Mouse (Mus musculus) heart, embryonic 14.5 days (tissue): Measurements from ENCODE around the gene Slamf6. TPM values are rescaled to one million over a fixed set of nuclear protein-coding genes. Genes with fewer than 3 reads are reported as not detected.

ENCODE experiments used
- ATAC-seq: fragments of 200-750 bp; cut with Nextera tagmentation; 2 replicates; pipeline ENCODE4 v1.8.0; 2017; ENCODE audit warnings: low read depth, moderate TSS enrichment; ENCODE audit not compliant: insufficient number of reproducible peaks, insufficient read depth, low FRiP score
- H3K27ac ChIP-seq, 2 experiments: fragments of 200-500 bp in 1 of 2; fragments of 300-500 bp in 1 of 2; sonication (generic) in 1 of 2; replicated peaks in 1 of 2; 2 replicates each; pipeline ENCODE4 v1.5.1; 2012 to 2014; ENCODE audit warnings: low read depth in 2 of 2, low read length in 2 of 2, control low read depth in 1 of 2, mild to moderate bottlenecking in 1 of 2, mixed read lengths in 1 of 2; ENCODE audit not compliant: control insufficient read depth in 1 of 2, insufficient read depth in 1 of 2
- H3K27me3 ChIP-seq: fragments of 300-500 bp; sonication (generic); 2 replicates; pipeline ENCODE4 v1.6.1; 2014; ENCODE audit warnings: mild to moderate bottlenecking, low read length, control low read depth; ENCODE audit not compliant: control insufficient read depth, insufficient read depth
- H3K36me3 ChIP-seq: fragments of 300-500 bp; sonication (generic); 2 replicates; pipeline ENCODE4 v1.6.1; 2014; ENCODE audit warnings: mild to moderate bottlenecking, control low read depth, low read length, mixed read lengths; ENCODE audit not compliant: control insufficient read depth, insufficient read depth
- H3K4me1 ChIP-seq, 2 experiments: fragments of 200-500 bp in 1 of 2; fragments of 300-500 bp in 1 of 2; sonication (generic) in 1 of 2; 2 replicates each; pipeline ENCODE4 v1.6.1; 2012 to 2014; ENCODE audit warnings: low read length in 2 of 2, control low read depth in 1 of 2, mixed read lengths in 1 of 2; ENCODE audit not compliant: control insufficient read depth in 2 of 2, insufficient read depth in 2 of 2
- H3K4me2 ChIP-seq: fragments of 300-500 bp; sonication (generic); 2 replicates; pipeline ENCODE4 v1.6.1; 2014; ENCODE audit warnings: mild to moderate bottlenecking, low read length
- H3K4me3 ChIP-seq, 2 experiments: fragments of 200-500 bp in 1 of 2; fragments of 300-500 bp in 1 of 2; sonication (generic) in 1 of 2; 2 replicates each; pipeline ENCODE4 v1.5.1; 2012 to 2014; ENCODE audit warnings: low read length in 2 of 2, mild to moderate bottlenecking in 2 of 2, control low read depth in 1 of 2, low read depth in 1 of 2, moderate library complexity in 1 of 2; ENCODE audit not compliant: control insufficient read depth in 1 of 2, insufficient read depth in 1 of 2
- H3K9ac ChIP-seq: fragments of 300-500 bp; sonication (generic); 2 replicates; pipeline ENCODE4 v1.6.1; 2014; ENCODE audit warnings: mild to moderate bottlenecking, low read length
- H3K9me3 ChIP-seq: fragments of 300-500 bp; sonication (generic); 2 replicates; pipeline ENCODE4 v1.6.1; 2016; ENCODE audit warnings: low read length, control low read depth; ENCODE audit not compliant: control insufficient read depth
- WGBS: fragments of 180-500 bp; shearing (Covaris S2); extraction: QIAGEN DNeasy Blood & Tissue Kit; methylation state at CpG from one replicate; pipeline ENCODE4 v1.1.7; 2014; 5-methylcytosine and 5-hydroxymethylcytosine counted together
- polyA plus RNA-seq: library from polyadenylated mRNA; unstranded; fragments of >200 nt; fragmentation: Nextera tagmentation; extraction: Ambion mirVana; gene quantifications from 2 replicates; pipeline ENCODE4 v1.2.1, GENCODE M21; 2014

The Slamf6 gene
- polyA plus RNA-seq, 1 experiment from 2014 or later, result 0.14 TPM

DNA sequence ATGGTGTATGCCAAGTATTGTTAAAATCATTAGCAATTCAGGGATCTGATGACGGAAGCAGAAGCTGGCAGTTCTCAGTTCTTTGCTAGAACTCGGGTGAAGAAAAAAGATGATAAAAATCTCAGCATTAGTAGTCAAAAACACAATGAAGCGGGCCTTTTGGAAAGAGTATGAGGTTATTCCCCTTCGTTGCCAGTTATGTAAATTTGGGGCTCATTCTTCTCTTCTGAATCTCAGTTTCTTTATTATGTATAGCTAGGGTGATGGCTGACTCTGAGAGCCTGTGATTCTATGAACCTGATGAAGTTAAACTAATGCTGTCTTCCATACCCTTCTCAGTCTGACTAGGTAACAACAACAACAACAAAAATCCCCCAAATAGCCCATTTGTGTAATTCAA is 58.5 kb downstream of the Slamf6 start:
- Histone ChIP-seq H3K4me3 (no peak overlapping the region), H3K36me3 (no peaks in the 10 kb centered on the region), H3K4me1 (no peaks in the 10 kb centered on the region), H3K27ac (no peak overlapping the region), H3K9ac (no peak overlapping the region), H3K9me3 (peaks cover 4% of the 10 kb centered on the region; the same call in 1 of the 2 replicates), H3K4me2 (no peak overlapping the region), H3K27me3 (no peaks in the 10 kb centered on the region)
- no peak for ATAC-seq
- WGBS, result 84% methylated on average over 4 of the region's 4 CpGs

DNA sequence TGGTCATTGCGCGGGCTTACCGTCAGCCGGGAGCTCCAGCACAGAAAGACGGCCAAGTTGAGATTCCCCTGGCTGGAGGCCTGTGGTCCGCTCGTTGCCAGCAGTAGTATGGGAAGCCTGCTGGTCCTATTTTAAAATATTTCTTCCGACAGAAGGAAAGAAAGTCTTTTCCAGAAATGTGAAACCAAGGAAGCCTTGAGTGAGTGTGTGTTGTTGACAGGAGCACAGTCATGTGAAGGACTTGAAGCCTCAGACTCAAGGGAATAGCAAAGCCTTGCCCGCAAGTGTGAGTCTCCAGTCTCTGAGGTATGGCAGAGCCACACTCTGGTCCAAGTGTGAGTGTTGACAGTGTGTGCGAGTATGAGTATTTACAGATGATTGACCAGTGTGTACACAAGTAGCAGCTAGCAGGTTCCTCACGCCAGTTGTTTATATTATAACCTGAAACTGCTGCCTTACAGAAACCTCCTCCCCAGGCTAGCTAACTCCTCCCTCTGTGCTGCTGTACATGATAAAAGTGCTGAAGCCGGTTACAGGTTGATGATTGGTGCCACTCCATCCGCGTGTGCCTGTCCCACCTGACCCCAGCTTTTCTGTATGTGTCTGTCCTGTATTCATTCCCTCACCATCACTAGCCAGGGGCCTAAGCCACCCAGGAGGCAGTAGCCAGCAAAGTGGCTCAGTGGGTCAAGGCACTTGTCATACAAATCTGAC is 59.7 kb downstream of the Slamf6 start:
- Histone ChIP-seq H3K36me3 (no peaks in the 10 kb centered on the region), H3K4me1 (no peaks in the 10 kb centered on the region), H3K4me2 (no peak overlapping the region), H3K27ac (no peak overlapping the region), H3K4me3 (no peak overlapping the region), H3K9ac (no peak overlapping the region), H3K9me3 (peaks cover 4% of the 10 kb centered on the region; the same call in 1 of the 2 replicates), H3K27me3 (no peaks in the 10 kb centered on the region)
- no peak for ATAC-seq
- WGBS, result 88% methylated on average over 14 of the region's 14 CpGs

DNA sequence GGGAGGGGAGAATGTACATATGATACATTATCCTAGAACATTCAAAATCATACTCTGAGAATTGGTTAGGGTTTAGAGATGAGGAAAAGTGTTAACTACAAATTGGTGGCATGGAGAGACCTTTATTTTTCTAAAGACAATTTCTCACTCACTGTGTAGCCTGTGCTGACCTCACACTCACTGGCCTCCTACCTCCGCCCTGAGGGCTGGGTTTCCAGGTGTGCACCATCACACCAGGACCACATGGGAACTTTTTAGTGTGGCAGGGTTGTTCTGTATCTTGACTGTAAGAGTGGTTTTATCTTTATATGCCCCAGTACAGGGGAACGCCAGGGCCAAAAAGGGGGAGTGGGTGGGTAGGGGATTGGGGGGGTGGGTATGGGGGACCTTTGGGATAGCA is 60.6 kb downstream of the Slamf6 start:
- Histone ChIP-seq H3K27ac (no peak overlapping the region), H3K9ac (no peak overlapping the region), H3K4me1 (no peaks in the 10 kb centered on the region), H3K36me3 (no peaks in the 10 kb centered on the region), H3K4me3 (no peak overlapping the region), H3K27me3 (no peaks in the 10 kb centered on the region), H3K9me3 (peaks cover 4% of the 10 kb centered on the region; the same call in 1 of the 2 replicates), H3K4me2 (no peak overlapping the region)
- 76% methylated on average over 2 of the region's 2 CpGs for WGBS
- ATAC-seq, result no peak

DNA sequence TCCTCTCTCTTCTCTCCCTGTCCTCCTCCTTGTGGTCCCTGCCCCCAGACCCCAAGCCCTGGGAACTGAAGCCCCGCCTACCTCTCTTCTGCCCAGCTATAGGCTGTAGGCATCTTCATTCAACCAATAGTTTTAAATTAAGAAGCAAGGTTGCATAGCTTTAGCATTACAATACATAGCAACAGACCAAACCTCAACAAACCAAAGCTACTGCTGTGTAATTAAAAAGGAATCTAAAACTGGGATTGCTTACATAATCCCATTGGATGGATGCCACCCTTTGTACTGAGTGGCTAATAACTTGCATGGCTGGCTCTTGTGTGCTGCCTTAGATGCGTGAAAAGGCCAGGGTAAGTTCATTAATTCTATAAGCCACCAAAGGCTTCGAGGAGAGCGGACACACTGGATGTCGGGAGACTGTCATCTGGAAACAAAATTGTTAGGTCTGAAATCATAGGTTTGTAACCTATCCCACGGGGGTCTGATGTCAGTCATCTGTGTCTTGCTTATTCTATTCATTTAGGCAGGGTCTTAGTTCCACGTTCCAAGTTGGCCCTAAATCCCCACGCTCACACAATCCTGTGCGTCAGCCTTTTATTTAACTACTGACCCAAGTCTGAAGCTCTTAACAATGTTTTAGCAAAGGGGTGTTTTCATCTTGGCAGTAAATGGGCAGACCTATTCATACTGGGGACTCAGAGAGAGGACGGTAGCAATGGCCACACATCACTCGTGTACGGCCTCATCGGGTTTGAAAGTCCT is 62.8 kb downstream of the Slamf6 start:
- H3K4me1 ChIP-seq, result no peaks in the 10 kb centered on the region
- H3K36me3 ChIP-seq, result no peaks in the 10 kb centered on the region
- no peak overlapping the region for H3K27ac ChIP-seq
- no peaks in the 10 kb centered on the region for H3K27me3 ChIP-seq
- H3K9me3 ChIP-seq, result no peaks in the 10 kb centered on the region
- no peak overlapping the region for H3K9ac ChIP-seq
- H3K4me2 ChIP-seq, result no peak overlapping the region
- no peak overlapping the region for H3K4me3 ChIP-seq
- WGBS, result 90% methylated on average over 13 of the region's 13 CpGs
- ATAC-seq, result no peak

DNA sequence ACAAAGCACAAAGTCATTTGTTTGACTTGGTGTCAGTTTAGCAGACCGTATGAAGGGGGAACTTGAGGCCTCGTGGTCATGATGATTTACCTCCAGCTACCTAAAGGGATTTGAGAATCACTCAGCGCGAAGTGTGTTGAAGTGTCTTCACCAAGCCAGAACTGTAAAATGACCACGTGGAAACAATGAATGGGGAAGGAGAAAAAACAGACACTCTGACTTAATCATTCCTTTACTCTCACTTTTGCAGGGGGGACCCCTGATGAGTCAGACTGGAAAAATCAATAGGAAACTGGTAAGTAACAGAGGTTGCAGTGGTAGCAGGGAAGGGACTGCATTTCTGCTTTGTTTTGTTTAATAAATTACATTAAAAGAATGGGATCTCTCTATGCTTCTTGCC is 64.9 kb downstream of the Slamf6 start:
- no peaks in the 10 kb centered on the region for H3K9me3 ChIP-seq
- no peak for ATAC-seq
- no peaks in the 10 kb centered on the region for H3K27me3 ChIP-seq
- H3K4me1 ChIP-seq, result no peaks in the 10 kb centered on the region
- H3K27ac ChIP-seq, result no peak overlapping the region
- H3K4me2 ChIP-seq, result no peak overlapping the region
- no peaks in the 10 kb centered on the region for H3K36me3 ChIP-seq
- no peak overlapping the region for H3K9ac ChIP-seq
- WGBS, result 60% methylated on average over 5 of the region's 5 CpGs
- no peak overlapping the region for H3K4me3 ChIP-seq

DNA sequence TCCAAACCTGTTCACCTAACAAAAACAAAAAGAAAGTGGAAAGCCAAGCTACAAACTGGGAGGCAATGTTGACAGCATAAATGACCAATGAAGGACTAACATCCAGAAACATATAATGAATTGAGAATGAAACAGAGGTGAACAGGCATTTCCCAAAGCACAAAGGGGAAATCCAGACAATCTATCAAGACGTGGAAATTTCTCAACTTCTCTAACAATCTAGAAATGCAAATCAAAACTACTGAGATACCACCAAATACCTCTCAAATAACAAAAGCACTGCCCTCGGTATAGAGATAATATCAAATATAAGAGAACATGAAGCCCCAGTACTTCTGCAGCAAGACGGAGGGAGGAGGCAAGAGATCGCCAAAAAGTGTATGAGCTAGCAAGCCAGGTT is 65.4 kb downstream of the Slamf6 start:
- no peak overlapping the region for H3K4me3 ChIP-seq
- no peak overlapping the region for H3K27ac ChIP-seq
- H3K36me3 ChIP-seq, result no peaks in the 10 kb centered on the region
- H3K9ac ChIP-seq, result no peak overlapping the region
- H3K27me3 ChIP-seq, result no peaks in the 10 kb centered on the region
- ATAC-seq, result no peak
- WGBS, result 61% methylated on average over 4 of the region's 4 CpGs
- H3K9me3 ChIP-seq, result no peaks in the 10 kb centered on the region
- H3K4me2 ChIP-seq, result no peak overlapping the region
- no peaks in the 10 kb centered on the region for H3K4me1 ChIP-seq

DNA sequence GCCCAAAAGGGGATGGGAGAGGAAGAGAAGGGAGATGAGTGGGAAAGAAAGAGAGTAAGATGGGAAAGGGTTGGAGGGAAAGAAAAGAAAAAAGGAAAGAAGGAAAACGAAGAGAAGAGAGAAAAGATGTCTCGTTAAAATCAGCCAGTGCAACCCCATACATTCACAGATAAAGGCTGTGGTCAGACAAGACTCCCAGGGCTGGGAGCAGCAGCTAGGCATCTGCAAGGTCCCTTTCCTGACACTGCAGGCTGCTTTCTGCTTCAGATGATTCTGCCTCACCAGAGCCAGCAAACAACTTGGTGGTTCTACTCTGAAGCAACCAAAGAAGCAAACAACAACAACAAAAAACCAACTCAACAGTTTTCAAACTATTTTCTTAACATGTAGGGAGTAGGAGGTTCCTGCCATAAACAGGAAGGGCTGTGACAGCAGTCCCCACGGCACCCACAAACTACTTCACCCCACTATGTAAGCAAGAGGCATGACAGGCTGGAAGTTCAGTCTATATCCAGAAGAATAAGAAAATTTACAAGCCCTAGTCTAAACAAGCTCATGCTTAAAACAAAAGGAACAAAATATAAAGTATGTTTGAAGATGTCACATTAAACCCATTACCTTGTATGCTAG is 66.2 kb downstream of the Slamf6 start:
- H3K9me3 ChIP-seq, result 0 out of 2 replicates have a peak, but pooled peaks cover 4% of the 10 kb centered on the region
- no peak overlapping the region for H3K4me3 ChIP-seq
- no peaks in the 10 kb centered on the region for H3K36me3 ChIP-seq
- ATAC-seq, result no peak
- H3K4me1 ChIP-seq, result no peaks in the 10 kb centered on the region
- no peak overlapping the region for H3K4me2 ChIP-seq
- H3K9ac ChIP-seq, result no peak overlapping the region
- no peaks in the 10 kb centered on the region for H3K27me3 ChIP-seq
- no peak overlapping the region for H3K27ac ChIP-seq
- 55% methylated on average over 3 of the region's 3 CpGs for WGBS
